Mouse (Mus musculus) intestine, postnatal 0 days (tissue): ENCODE data around the gene Wfdc6b. TPM values are rescaled to one million over a fixed set of nuclear protein-coding genes. Genes with fewer than 3 reads are reported as not detected.
"Not testable (repeated sequence)": the region's sequence is repeated elsewhere in the genome, so short reads cannot be mapped to it uniquely, and the experiment has no call there.

Experiments
- ATAC-seq: fragments of 200-750 bp; cut with Nextera tagmentation; 2 replicates; pipeline ENCODE4 v1.8.0; 2017; ENCODE audit warnings: mild to moderate bottlenecking, moderate TSS enrichment, moderate library complexity
- H3K27ac ChIP-seq: fragments of 300-500 bp; sonication (generic); 2 replicates; pipeline ENCODE4 v1.5.1; 2014; ENCODE audit warnings: mild to moderate bottlenecking, low read depth, low read length, moderate library complexity
- H3K27me3 ChIP-seq: fragments of 300-500 bp; sonication (generic); replicated peaks from 2 replicates; pipeline ENCODE4 v1.6.1; 2014; ENCODE audit warnings: low read length, mixed read lengths; ENCODE audit not compliant: control insufficient read depth, insufficient read depth
- H3K36me3 ChIP-seq: fragments of 300-500 bp; sonication (generic); 2 replicates; pipeline ENCODE4 v1.6.1; 2014; ENCODE audit warnings: mild to moderate bottlenecking, moderate library complexity; ENCODE audit not compliant: control insufficient read depth, insufficient read depth
- H3K4me1 ChIP-seq: fragments of 300-500 bp; sonication (generic); replicated peaks from 2 replicates; pipeline ENCODE4 v1.6.1; 2014; ENCODE audit warnings: antibody characterized with exemption, low read length, mixed read lengths; ENCODE audit not compliant: control insufficient read depth, insufficient read depth
- H3K4me2 ChIP-seq: fragments of 300-500 bp; sonication (generic); replicated peaks from 2 replicates; pipeline ENCODE4 v1.6.1; 2014; ENCODE audit warnings: low read depth, mild to moderate bottlenecking, moderate library complexity
- H3K4me3 ChIP-seq: fragments of 300-500 bp; sonication (generic); 2 replicates; pipeline ENCODE4 v1.5.1; 2014; ENCODE audit warnings: low read depth, low read length
- H3K9ac ChIP-seq: fragments of 300-500 bp; sonication (generic); 2 replicates; pipeline ENCODE4 v1.6.1; 2014; ENCODE audit warnings: mild to moderate bottlenecking, low read depth, low read length
- H3K9me3 ChIP-seq: fragments of 300-500 bp; sonication (generic); 2 replicates; pipeline ENCODE4 v1.6.1; 2016; ENCODE audit warnings: mixed run types; ENCODE audit not compliant: control insufficient read depth
- CTCF ChIP-seq: sonication (generic); IDR thresholded peaks from 2 replicates; pipeline ENCODE4 v1.5.1; 2016; ENCODE audit warnings: low read depth, mild to moderate bottlenecking, control low read depth, antibody characterized with exemption, moderate library complexity
- WGBS: fragments of 180-500 bp; shearing (Covaris S2); extraction: QIAGEN DNeasy Blood & Tissue Kit; methylation state at CpG from one replicate; pipeline ENCODE4 v1.1.7; 2014; 5-methylcytosine and 5-hydroxymethylcytosine counted together
- polyA plus RNA-seq: library from polyadenylated mRNA; unstranded; fragments of >200 nt; fragmentation: Nextera tagmentation; extraction: Ambion mirVana; gene quantifications from 2 replicates; pipeline ENCODE4 v1.2.1, GENCODE M21; 2015

Gene Wfdc6b
- polyA plus RNA-seq = not detected in 2 replicates

DNA sequence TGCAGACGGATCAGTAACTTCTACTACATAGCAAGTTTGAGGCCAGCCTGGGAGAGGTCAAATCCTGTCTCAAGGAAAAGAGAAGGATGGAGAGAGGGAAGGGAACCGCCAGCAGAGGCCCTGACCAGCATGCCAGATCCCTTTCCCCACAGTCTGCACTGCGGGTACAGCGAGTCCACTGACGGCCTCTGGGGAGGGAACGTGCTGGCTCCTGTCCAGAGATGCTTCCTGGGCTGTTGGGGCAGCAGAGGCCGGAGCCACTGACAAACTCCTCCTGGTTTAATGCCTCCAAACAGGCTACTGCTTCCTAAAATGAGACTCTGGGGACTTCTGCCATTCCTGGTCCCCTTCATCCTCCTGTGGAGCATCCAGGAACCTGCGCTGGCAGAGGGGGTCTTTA is at the start of gene Wfdc6b, which contains the start of gene Wfdc8:
Gene Wfdc6b, plus strand, starts transcription at position 52 of the 400 bp plus-strand sequence.
Gene Wfdc8, minus strand, starts transcription at position 156 of the 400 bp plus-strand sequence.
- 50% methylated on average over 8 of the region's 8 CpGs for WGBS

GRCm38 (mm10) chr2:164564346-164564745 is 49.0 kb upstream of the Wfdc6b start:
- 74% methylated on average over 5 of the region's 5 CpGs for WGBS
- H3K9ac ChIP-seq = no peak overlapping the region

More for the DNA sequence above, at the start of gene Wfdc6b, which contains the start of gene Wfdc8:
- not testable (repeated sequence) for H3K4me1 ChIP-seq, H3K27me3 ChIP-seq, H3K4me3 ChIP-seq, ATAC-seq, H3K9ac ChIP-seq, H3K9me3 ChIP-seq, H3K27ac ChIP-seq, H3K36me3 ChIP-seq, H3K4me2 ChIP-seq

GRCm38 (mm10) chr2:164566997-164567396 is 46.3 kb upstream of the Wfdc6b start:
- TF ChIP-seq CTCF = peak; percentile 46
- Histone ChIP-seq H3K36me3 (no peaks in the 10 kb centered on the region), H3K9ac (no peak overlapping the region), H3K9me3 (no peaks in the 10 kb centered on the region), H3K4me3 (no peak overlapping the region), H3K27ac (no peak overlapping the region), H3K4me2 (no peak overlapping the region), H3K27me3 (no peaks in the 10 kb centered on the region), H3K4me1 (no peaks in the 10 kb centered on the region)
- WGBS = 89% methylated on average over 2 of the region's 2 CpGs
- ATAC-seq = no peak

More at GRCm38 (mm10) chr2:164564346-164564745, 49.0 kb upstream of the Wfdc6b start:
- ATAC-seq = no peak
- Histone ChIP-seq H3K4me3 (no peak overlapping the region), H3K27ac (no peak overlapping the region), H3K27me3 (no peaks in the 10 kb centered on the region), H3K36me3 (no peaks in the 10 kb centered on the region), H3K4me1 (no peaks in the 10 kb centered on the region), H3K9me3 (no peaks in the 10 kb centered on the region), H3K4me2 (no peak overlapping the region)
- no peak for TF ChIP-seq CTCF

DNA sequence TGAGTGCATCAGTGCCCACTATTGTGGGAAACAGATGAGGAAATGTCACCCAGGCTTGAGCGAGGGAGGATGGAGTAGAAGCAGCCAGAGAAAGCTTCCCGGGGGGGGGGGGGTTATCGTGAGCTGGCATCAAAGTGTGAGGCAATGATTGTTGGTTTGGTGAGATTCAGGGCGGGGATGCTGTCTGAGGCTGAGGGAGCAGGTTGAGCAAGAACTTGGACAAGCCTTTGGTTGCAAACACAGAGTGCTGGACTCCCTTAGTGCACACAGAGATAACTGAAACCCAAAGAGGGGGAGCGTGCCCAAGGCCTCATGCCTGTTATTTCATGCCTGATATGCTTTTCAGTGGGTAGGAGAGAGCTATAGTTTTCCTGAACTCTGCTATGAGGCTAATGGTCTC is 45.9 kb upstream of the Wfdc6b start:
- 78% methylated on average over 5 of the region's 5 CpGs for WGBS
- no peak overlapping the region for H3K4me3 ChIP-seq
- ATAC-seq = no peak
- no peak overlapping the region for H3K27ac ChIP-seq
- no peak for TF ChIP-seq CTCF
- no peaks in the 10 kb centered on the region for H3K9me3 ChIP-seq
- no peaks in the 10 kb centered on the region for H3K36me3 ChIP-seq
- no peaks in the 10 kb centered on the region for H3K27me3 ChIP-seq
- no peaks in the 10 kb centered on the region for H3K4me1 ChIP-seq
- H3K4me2 ChIP-seq = no peak overlapping the region
- no peak overlapping the region for H3K9ac ChIP-seq

- not testable (repeated sequence) for H3K27ac ChIP-seq, H3K27me3 ChIP-seq, H3K9me3 ChIP-seq, H3K36me3 ChIP-seq, H3K4me1 ChIP-seq, H3K9ac ChIP-seq, H3K4me2 ChIP-seq, H3K4me3 ChIP-seq, ATAC-seq
- 81% methylated on average over 6 of the region's 6 CpGs for WGBS
Measured at GRCm38 (mm10) chr2:164573359-164573758, 40.0 kb upstream of the Wfdc6b start, which contains the start of gene Spint3. Gene Spint3 (minus strand): TSS chr2:164573459.

DNA sequence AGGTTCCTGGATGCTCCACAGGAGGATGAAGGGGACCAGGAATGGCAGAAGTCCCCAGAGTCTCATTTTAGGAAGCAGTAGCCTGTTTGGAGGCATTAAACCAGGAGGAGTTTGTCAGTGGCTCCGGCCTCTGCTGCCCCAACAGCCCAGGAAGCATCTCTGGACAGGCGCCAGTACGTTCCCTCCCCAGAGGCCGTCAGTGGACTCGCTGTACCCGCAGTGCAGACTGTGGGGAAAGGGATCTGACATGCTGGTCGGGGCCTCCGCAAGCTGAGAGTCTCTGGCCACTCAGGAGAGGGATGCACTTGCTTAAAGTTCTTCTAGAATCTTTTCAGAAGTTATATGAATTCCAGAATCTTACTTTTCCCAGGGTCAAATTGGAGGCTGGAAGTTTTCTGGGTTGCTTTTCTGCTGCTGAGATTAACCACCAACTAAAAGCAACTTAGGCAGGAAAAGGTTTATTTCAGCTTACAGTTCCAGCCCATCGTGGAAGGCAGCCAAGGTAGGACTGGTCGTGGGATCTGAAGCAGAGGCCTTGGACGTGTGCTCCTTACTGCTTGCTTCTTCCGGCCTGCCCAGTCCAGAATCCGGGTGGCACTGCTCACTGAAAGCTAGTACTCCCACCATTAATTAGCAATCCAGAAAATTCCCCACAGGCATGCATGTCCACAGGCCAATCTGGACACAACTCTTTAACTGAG is 28.1 kb upstream of the Wfdc6b start, which contains the start of gene Wfdc6a:
Gene Wfdc6a, minus strand, starts transcription at position 423 of the 701 bp plus-strand sequence.
- H3K4me2 ChIP-seq, H3K4me3 ChIP-seq, H3K27me3 ChIP-seq, H3K9me3 ChIP-seq, H3K27ac ChIP-seq, H3K4me1 ChIP-seq, H3K9ac ChIP-seq, ATAC-seq, H3K36me3 ChIP-seq: not testable (repeated sequence)
- 51% methylated on average over 13 of the region's 13 CpGs for WGBS
